Mouse (Mus musculus): Measurements from ENCODE around the gene Pik3r2. TPM values are rescaled to one million over a fixed set of nuclear protein-coding genes. Genes with fewer than 3 reads are reported as not detected.

Gene Pik3r2
- total and polyA plus RNA-seq, 2 experiments from 2014 or later, result 32.5 to 36.6 TPM

- TF ChIP-seq EP300 (IDR thresholded peaks at IDR 0.05; ENCODE audit: low read depth) (no peak), CTCF (IDR thresholded peaks at IDR 0.05; ENCODE audit: low read depth) (no peak)
- peaks cover 34% of the 10 kb centered on the region for H3K36me3 ChIP-seq (replicated peaks; ENCODE audit: control insufficient read depth, insufficient read depth, low read length)
These were observed 7.6 kb downstream of the Pik3r2 start for GRCm38 (mm10) chr8:70768956-70769355.

GRCm38 (mm10) chr8:70768231-70768776 is 8.2 kb downstream of the Pik3r2 start:
- no peaks in the 10 kb centered on the region for H3K27me3 ChIP-seq (ENCODE audit: control insufficient read depth, insufficient read depth, low read length)
- no peak overlapping the region for H3K27ac ChIP-seq (ENCODE audit: low read depth)
- no peak for ATAC-seq (ENCODE audit: insufficient read depth, low read depth)
- no peak overlapping the region for H3K4me2 ChIP-seq (ENCODE audit: low read depth, low read length)
- 93% methylated on average over 32 of the region's 32 CpGs for WGBS
- no peaks in the 10 kb centered on the region for H3K9me3 ChIP-seq (replicated peaks; ENCODE audit: control insufficient read depth, low read length)
- H3K9ac ChIP-seq (replicated peaks; ENCODE audit: low read depth, low read length), result no peak overlapping the region
- peaks cover 34% of the 10 kb centered on the region for H3K36me3 ChIP-seq (replicated peaks; ENCODE audit: control insufficient read depth, insufficient read depth, low read length)
- TF ChIP-seq CTCF (IDR thresholded peaks at IDR 0.05; ENCODE audit: low read depth), result no peak
- no peak for TF ChIP-seq EP300 (IDR thresholded peaks at IDR 0.05; ENCODE audit: low read depth)
- H3K4me3 ChIP-seq (ENCODE audit: low read depth, low read length), result no peak overlapping the region
- peaks cover 14% of the 10 kb centered on the region for H3K4me1 ChIP-seq (ENCODE audit: control insufficient read depth, insufficient read depth)
- DNase-seq (ENCODE audit: low spot score), result no peak

More at GRCm38 (mm10) chr8:70768956-70769355, 7.6 kb downstream of the Pik3r2 start:
- WGBS, result 86% methylated on average over 16 of the region's 16 CpGs
- Histone ChIP-seq H3K9ac (replicated peaks; ENCODE audit: low read depth, low read length) (no peak overlapping the region), H3K4me3 (ENCODE audit: low read depth, low read length) (no peak overlapping the region), H3K4me2 (ENCODE audit: low read depth, low read length) (no peak overlapping the region), H3K4me1 (ENCODE audit: control insufficient read depth, insufficient read depth) (peaks cover 15% of the 10 kb centered on the region), H3K27ac (ENCODE audit: low read depth) (no peak overlapping the region), H3K27me3 (ENCODE audit: control insufficient read depth, insufficient read depth, low read length) (no peaks in the 10 kb centered on the region), H3K9me3 (replicated peaks; ENCODE audit: control insufficient read depth, low read length) (no peaks in the 10 kb centered on the region)
- DNase-seq (ENCODE audit: low spot score) (no peak), ATAC-seq (ENCODE audit: insufficient read depth, low read depth) (no peak)

GRCm38 (mm10) chr8:70767503-70767902 is 9.0 kb downstream of the Pik3r2 start:
- peaks cover 34% of the 10 kb centered on the region for H3K36me3 ChIP-seq (replicated peaks; ENCODE audit: control insufficient read depth, insufficient read depth, low read length)
- 77% methylated on average over 6 of the region's 6 CpGs for WGBS

GRCm38 (mm10) chr8:70766571-70767440 is 9.7 kb downstream of the Pik3r2 start:
- ATAC-seq (ENCODE audit: insufficient read depth, low read depth), result 0 out of 2 replicates have a peak, but pooled peaks have one; percentile 8
- peaks cover 14% of the 10 kb centered on the region for H3K4me1 ChIP-seq (ENCODE audit: control insufficient read depth, insufficient read depth)
- no peaks in the 10 kb centered on the region for H3K27me3 ChIP-seq (ENCODE audit: control insufficient read depth, insufficient read depth, low read length)
- DNase-seq (ENCODE audit: low spot score), result no peak
- H3K9ac ChIP-seq (replicated peaks; ENCODE audit: low read depth, low read length), result peak overlapping the region; percentile 51
- H3K4me2 ChIP-seq (ENCODE audit: low read depth, low read length), result peak overlapping the region; percentile 73
- H3K27ac ChIP-seq (ENCODE audit: low read depth), result no peak overlapping the region
- no peaks in the 10 kb centered on the region for H3K9me3 ChIP-seq (replicated peaks; ENCODE audit: control insufficient read depth, low read length)
- 14% methylated on average over 21 of the region's 21 CpGs for WGBS
- H3K36me3 ChIP-seq (replicated peaks; ENCODE audit: control insufficient read depth, insufficient read depth, low read length), result peaks cover 33% of the 10 kb centered on the region
- peak overlapping the region; percentile 43 for H3K4me3 ChIP-seq (ENCODE audit: low read depth, low read length)
- TF ChIP-seq CTCF (IDR thresholded peaks at IDR 0.05; ENCODE audit: low read depth) (no peak), EP300 (IDR thresholded peaks at IDR 0.05; ENCODE audit: low read depth) (no peak)

More at GRCm38 (mm10) chr8:70767503-70767902, 9.0 kb downstream of the Pik3r2 start:
- TF ChIP-seq EP300 (IDR thresholded peaks at IDR 0.05; ENCODE audit: low read depth) (no peak), CTCF (IDR thresholded peaks at IDR 0.05; ENCODE audit: low read depth) (no peak)
- H3K27me3 ChIP-seq (ENCODE audit: control insufficient read depth, insufficient read depth, low read length), result no peaks in the 10 kb centered on the region
- DNase-seq (ENCODE audit: low spot score) (no peak), ATAC-seq (ENCODE audit: insufficient read depth, low read depth) (no peak)
- H3K4me3 ChIP-seq (ENCODE audit: low read depth, low read length), result no peak overlapping the region
- peaks cover 14% of the 10 kb centered on the region for H3K4me1 ChIP-seq (ENCODE audit: control insufficient read depth, insufficient read depth)
- H3K27ac ChIP-seq (ENCODE audit: low read depth), result no peak overlapping the region
- no peak overlapping the region for H3K9ac ChIP-seq (replicated peaks; ENCODE audit: low read depth, low read length)
- no peaks in the 10 kb centered on the region for H3K9me3 ChIP-seq (replicated peaks; ENCODE audit: control insufficient read depth, low read length)
- H3K4me2 ChIP-seq (ENCODE audit: low read depth, low read length), result no peak overlapping the region

- DNase-seq (ENCODE audit: low spot score) (no peak), ATAC-seq (ENCODE audit: insufficient read depth, low read depth) (no peak)
- Histone ChIP-seq H3K36me3 (replicated peaks; ENCODE audit: control insufficient read depth, insufficient read depth, low read length) (peaks cover 25% of the 10 kb centered on the region), H3K27me3 (ENCODE audit: control insufficient read depth, insufficient read depth, low read length) (no peaks in the 10 kb centered on the region), H3K9me3 (replicated peaks; ENCODE audit: control insufficient read depth, low read length) (no peaks in the 10 kb centered on the region), H3K27ac (ENCODE audit: low read depth) (0 out of 2 replicates have a peak overlapping the region, but pooled peaks have one; percentile 12), H3K4me3 (ENCODE audit: low read depth, low read length) (peak overlapping the region; percentile 43), H3K9ac (replicated peaks; ENCODE audit: low read depth, low read length) (peak overlapping the region; percentile 51), H3K4me1 (ENCODE audit: control insufficient read depth, insufficient read depth) (peaks cover 14% of the 10 kb centered on the region), H3K4me2 (ENCODE audit: low read depth, low read length) (peak overlapping the region; percentile 73)
- 2% methylated on average over 34 of the region's 34 CpGs for WGBS
- TF ChIP-seq CTCF (IDR thresholded peaks at IDR 0.05; ENCODE audit: low read depth), result no peak
- no peak for TF ChIP-seq EP300 (IDR thresholded peaks at IDR 0.05; ENCODE audit: low read depth)
These were observed 10.5 kb downstream of the Pik3r2 start for GRCm38 (mm10) chr8:70765838-70766570.

All from heart, postnatal 0 days (tissue).